Mouse (Mus musculus): ENCODE measurements around the gene Ywhah. TPM values are rescaled to one million over a fixed set of nuclear protein-coding genes. Genes with fewer than 3 reads are reported as not detected.

The Ywhah gene
- total RNA-seq (2017): 145 and 156 TPM in 2 replicates

DNA sequence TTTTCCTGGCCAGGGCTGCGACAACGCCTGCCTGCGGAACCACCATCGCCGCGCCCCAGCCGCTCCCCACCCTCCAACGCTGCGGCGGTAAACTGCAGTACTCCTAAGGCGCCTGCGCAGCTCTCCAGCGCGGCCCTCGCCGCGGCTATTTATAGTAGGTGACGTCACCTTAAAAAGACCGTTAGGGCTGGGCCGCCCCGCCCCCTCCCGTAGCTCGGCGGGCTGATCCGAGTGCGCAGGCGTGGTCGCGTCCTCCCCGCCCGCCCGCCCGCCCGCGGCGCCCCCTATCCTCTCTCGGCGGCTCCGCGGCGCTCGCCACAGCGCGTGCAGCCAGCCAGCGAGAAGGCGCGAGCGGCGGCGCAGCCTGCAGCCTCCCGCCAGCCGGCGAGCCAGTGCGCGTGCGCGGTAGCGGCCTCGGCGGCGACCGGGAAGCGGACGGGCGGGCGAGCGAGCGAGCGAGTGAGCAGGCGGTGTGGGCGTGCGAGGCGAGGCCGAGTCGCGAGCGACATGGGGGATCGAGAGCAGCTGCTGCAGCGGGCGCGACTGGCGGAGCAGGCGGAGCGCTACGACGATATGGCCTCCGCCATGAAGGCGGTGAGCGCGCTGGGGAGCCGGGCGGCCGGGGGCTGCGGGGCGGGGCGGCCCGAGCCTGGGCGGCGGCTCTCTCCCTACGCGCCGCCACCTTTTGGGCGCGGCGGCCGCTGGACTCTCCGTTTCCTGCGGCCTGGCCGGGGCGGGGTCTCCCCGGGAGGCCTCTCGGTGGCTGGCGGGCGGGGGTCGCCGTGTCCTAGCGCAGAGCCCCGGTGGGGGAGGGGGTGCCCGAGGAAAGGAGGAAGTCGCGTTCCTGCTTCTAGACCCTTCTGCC is at the start of gene Ywhah:
Gene Ywhah (plus strand): TSS at position 256 of the 865 bp plus-strand sequence.
- ATAC-seq (replicated peaks; ENCODE audit: low read depth, poor library complexity, severe bottlenecking): peak; percentile 82

DNA sequence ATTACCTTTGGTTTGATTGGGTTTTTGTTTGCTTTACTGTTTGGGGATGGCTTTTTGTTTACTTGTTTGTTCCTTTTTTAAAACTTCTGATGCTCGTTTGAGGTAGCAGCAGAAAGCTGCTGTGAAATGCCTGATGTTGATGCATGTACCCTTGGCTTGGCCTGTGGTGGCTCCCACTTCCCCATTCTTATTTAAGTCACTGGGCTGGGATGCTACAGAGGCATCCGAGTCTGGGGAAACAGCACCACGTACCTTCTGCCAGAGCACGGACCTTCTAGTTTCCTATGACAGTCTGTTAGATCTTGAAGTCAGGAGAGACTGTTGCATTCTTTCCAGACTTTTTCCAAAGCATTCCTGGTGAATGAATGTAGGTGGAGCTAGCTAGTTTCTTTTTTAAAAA is 42.1 kb upstream of the Ywhah start:
- ATAC-seq (replicated peaks; ENCODE audit: low read depth, poor library complexity, severe bottlenecking): 0 out of 2 replicates have a peak, but pooled peaks have one; percentile 45

DNA sequence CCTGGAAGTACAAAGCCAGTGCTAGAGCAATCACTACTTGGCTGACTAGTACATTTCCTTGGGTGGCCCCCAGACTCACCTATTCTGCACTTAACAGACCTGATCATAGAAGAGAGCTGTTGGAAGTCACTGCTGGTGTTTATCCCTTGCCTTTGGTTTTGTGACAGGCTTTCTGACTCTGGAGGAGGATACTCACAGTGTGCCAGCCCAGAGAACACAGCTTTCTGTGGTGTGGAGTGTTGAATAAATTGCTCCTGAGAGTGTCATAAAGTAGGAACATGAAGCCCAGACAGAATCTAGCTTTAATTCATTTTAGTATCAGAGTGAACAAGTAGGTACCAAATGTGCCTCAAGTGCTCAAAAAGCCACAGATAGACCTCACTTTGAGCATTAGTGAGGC is 41.4 kb upstream of the Ywhah start:
- no peak for ATAC-seq (replicated peaks; ENCODE audit: low read depth, poor library complexity, severe bottlenecking)

DNA sequence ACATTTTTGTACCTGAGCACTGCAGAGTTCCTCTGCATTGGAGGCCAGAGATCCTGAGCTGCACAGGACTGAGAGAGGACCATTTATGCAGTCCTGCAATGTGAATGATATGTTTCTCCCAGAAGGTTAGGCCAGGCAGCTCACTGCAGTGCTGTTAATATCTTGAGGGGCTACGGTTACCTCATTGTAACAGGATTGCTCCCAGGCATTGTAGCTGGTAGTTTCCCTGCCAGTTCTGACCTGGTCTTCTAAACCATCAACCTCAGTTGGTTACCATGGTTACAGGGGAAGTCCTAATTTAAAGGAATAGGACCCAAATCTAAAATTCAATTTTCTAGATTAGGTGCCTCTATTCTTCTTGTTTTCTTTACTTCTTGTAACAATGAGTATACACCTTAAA is 33.2 kb upstream of the Ywhah start:
- no peak for ATAC-seq (replicated peaks; ENCODE audit: low read depth, poor library complexity, severe bottlenecking)

DNA sequence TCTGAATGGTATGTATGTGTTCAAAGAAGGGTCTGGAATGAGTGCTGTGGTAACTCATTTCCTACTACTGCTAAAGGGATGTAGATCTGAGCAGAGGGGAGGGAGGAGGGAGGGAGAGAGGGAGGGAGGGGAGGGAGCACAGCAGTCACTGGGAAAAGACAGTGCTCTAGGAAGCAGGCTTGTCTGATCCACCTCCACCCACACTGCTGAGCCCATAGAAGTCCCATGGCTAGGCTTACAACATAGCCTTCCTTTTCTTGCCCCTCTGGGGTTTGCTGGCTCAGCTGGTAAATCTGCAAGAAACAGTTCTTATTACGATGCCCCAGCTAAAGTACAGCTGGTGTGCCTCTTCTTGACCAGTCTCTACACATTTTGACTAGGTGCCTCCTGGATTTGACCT is 30.7 kb upstream of the Ywhah start:
- ATAC-seq (replicated peaks; ENCODE audit: low read depth, poor library complexity, severe bottlenecking): no peak

DNA sequence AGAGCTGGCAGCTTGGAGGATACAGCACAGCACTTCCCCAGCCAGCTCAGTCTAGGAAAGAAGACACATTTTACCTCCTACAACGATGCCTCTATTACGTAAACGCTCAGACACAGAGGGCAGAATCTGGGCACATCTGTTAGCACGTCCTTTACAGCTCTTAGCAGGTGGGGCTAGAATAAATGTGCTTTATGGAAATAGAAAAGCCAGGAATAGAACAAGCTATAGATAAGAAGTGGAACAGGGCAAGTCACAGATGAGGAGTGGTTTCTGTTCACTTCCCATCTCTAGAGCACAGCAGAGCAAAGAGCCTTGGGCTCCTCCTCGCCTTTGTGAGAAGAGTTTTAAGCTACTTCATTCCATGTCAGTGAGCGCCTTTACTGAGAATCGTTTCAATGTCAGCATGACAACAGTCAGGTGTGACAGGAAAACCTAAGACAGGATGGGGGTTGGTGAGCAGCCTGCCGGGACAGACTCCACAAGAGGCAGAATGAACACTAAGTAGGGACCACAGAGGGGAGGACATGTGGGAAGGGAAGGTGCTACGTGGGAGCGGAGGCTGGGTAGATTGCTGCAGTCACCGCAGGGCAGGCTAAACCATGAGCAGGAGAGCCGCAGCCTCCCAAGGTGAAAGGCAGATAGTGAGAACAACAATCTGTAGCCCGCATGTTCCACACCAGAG is 28.5 kb upstream of the Ywhah start:
- no peak for ATAC-seq (replicated peaks; ENCODE audit: low read depth, poor library complexity, severe bottlenecking)

DNA sequence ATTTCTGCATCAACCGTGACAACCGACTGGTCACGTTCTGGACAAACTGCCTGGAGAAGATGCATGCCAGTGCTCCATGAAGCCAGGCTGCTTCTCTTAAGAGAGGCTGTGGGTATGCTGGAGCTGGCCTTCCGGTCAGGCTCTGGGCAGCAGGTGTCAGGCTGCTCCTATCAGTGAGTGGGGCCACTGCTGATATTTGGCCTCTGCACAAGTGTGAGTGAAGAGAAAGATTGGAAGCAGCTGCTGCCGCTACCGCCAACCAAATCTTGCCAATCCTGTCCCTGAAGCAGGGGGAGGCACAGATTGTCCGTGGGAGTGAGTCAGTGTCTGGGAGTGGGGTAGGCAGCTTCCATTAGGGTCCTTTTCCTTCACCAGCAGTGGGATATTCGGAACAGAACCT is 27.5 kb upstream of the Ywhah start:
- ATAC-seq (replicated peaks; ENCODE audit: low read depth, poor library complexity, severe bottlenecking): no peak

DNA sequence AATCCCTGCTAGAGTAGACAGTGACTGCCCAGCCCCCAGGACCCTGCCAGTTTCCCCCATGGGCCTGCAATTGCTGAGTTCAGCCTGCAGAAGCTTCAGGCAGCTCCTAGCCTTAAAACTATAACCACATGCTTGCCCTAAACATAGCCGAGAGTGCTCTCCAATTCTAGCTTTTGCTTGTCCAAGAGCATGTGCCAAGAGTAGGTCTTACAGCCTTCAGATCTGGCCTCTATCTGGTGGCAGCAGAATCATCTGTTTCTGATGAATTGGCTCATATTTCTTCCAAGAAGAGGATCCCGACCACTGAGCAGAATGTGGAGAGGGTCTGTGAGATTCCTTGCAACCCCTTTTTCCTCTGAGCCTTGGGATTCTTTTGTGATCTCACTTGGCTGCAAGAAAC is 24.1 kb upstream of the Ywhah start:
- ATAC-seq (replicated peaks; ENCODE audit: low read depth, poor library complexity, severe bottlenecking): no peak

DNA sequence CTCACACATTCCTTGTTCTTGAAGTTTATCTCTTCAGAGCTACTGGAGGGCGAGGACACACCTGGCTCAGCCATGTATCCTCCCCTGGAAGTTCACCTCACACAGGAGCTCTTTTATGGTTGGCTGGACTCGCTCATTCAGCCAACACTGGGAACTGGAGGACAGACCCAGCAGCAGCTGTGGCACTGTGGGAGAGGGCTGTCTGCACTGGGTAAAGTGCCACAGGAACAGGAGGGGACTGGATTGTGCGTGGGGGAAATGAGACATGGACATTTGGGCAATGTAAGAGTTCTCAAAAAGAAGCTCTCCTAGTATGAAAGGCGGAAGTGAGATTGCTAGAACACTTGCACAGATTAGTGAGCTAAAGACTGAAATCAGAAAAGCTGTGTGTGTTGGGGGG is 22.9 kb upstream of the Ywhah start:
- no peak for ATAC-seq (replicated peaks; ENCODE audit: low read depth, poor library complexity, severe bottlenecking)

DNA sequence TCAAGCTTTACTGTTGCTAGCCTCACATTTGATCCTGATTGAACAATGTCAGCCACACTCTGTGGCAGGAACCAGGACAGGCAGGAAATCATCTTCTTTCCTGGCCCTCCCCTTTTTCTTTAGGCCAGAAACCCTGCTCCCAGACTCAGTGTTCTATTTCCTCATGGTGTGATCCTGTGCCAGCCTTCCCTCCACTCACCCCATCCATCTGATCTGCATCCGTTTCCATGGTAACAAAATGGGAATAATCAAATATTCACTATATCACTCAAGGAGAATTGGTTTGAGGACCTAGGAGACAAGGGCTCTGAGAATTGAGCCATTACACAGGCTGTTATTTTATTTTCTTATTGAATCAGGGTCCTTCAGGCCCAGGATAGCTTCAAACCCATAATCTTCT is 22.1 kb upstream of the Ywhah start:
- no peak for ATAC-seq (replicated peaks; ENCODE audit: low read depth, poor library complexity, severe bottlenecking)

DNA sequence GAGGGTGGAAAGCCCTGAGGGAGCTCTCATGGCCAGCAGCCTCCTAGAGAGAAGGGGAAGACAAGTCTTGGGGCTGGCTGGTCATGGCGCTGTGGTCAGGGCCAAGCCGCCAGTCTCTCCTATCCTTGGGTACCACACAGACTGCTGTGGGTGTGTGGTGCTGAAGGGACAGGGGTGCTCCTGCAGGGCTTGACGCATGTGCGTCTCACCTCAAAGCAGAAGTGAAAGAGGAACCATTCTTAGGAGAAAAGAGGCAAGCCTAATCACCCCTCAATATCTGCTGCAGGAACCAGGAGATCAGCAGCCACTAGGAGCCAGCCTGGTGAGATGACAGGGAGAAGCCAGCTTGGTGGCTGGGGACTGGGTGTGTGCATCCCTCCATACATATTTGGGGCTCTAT is 20.9 kb upstream of the Ywhah start:
- ATAC-seq (replicated peaks; ENCODE audit: low read depth, poor library complexity, severe bottlenecking): peak; percentile 99

DNA sequence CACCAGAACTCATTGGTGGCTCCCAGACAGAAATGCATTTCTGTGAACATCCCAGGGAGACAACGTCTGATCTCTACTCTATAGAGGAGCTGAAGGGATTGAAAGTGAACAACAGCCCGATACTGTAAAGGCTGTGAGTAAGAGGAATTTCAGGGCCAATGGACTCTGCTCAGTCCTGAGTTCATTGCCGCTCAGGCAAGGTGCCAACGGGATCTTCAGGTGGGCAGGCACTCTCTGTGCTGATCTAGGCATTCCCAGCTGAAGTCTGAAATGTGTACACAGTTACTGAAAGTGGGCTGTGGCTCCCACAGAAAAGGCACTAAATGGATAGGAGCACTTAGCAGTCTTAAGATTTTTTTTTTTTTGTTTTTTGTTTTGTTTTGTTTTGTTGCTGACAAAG is 19.8 kb upstream of the Ywhah start:
- no peak for ATAC-seq (replicated peaks; ENCODE audit: low read depth, poor library complexity, severe bottlenecking)

DNA sequence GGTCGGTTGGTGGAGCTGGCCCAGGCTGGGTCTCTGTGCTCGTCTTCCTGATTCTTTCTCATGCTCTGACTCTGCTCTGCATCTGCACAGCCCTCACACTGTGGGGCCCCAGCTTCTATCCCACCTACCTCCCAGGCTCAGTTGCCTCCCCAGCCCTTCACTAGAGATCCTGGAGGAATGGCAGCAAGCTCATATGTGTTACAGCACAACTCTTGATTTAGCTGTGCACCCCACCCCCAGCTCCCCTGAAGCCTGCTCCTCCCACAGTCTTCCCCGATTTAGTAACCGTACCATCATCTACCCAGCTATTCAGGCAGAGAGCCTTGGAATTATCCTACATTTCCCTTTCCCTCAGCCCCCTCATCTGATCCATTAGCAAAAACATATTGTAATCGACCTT is 17.5 kb upstream of the Ywhah start:
- ATAC-seq (replicated peaks; ENCODE audit: low read depth, poor library complexity, severe bottlenecking): no peak

DNA sequence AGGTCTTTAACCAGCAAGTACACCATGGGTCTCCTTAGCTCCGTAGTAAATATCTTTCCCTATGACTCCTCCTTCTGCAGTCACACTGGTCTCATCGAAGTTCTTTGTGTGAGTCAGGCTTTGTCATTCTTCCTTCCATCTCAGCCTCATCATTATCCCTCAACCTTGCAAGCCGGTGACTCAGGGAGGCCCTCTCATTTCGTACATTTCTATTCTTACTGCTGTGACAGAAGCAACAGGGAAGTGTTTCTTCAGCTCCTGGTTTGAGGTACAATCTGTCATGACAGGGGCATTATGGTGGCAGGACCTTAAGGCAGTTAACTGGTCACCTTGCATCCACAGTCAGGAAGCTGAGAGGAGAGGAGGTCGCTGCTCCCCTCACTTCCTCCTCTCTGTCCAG is 15.8 kb upstream of the Ywhah start:
- no peak for ATAC-seq (replicated peaks; ENCODE audit: low read depth, poor library complexity, severe bottlenecking)

DNA sequence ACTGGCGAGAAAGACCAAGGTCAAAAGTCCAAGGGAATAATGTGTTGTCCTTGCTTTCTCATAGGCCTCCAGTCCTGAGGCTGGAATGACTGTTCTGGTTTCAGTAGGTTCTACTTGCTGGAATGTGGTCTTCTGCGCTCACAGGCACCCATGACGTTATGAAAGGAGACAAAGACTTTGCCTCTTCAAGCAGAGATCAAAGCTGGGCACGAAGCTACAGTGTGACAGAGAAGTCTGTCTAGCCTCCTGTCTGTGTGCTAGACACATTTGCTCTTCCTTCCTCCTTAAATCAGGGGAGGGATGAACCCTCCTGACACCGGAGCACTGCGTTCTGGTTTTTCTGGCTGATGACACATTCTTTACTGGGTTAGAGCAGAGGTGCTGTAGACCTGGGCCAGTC is 15.1 kb upstream of the Ywhah start:
- no peak for ATAC-seq (replicated peaks; ENCODE audit: low read depth, poor library complexity, severe bottlenecking)

DNA sequence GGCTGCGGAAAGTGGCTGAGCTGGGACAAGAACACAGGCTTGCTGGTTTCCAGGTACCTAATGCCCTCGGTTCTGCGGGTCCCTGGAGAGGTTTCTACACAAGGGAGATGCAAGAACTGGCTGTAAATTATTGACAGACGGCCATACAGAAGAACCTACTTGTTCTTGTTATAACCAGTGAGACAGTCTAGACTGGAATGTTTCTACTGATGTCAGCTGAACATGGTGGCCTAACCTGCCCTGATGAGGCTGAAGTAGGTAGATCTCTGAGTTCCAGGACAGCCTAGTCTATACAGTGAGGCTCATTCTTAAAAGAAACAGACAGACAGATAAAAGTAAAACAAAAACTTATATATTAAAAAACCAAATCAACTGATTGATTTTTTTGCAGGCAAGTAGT is 14.5 kb upstream of the Ywhah start:
- no peak for ATAC-seq (replicated peaks; ENCODE audit: low read depth, poor library complexity, severe bottlenecking)

DNA sequence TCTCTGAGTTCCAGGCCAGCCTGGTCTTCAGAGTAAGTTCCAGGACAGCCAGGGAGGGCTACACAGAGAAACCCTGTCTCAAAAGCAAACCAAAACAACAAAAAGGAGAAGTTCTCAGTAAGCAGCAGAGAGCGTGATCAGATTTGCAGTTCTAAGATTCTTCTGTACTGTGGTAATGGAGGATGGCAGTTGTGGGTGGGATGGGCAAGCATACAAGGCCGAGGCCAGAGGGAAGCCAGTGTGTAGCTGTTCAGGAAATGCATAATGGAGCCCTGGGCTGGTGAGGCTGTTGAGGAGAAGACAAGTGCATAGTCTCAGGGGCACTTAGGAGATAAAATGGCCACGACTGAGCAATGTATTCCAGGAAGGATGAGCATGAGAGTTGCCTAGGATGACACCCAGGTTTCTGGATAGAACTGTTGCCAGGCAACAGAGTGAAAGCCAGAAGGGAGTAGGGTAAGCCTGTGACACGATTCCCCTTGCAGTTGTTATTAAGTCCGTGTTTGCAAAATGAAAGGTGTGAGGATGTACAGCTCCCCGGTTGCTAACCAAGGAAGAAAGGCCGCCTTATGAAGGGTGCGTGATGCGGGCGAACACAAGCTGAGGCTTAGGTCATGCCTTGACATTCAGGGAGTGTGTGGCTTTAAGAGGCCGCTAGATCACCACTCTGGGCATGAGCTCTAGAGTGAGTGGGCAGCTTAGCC is 13.0 kb upstream of the Ywhah start:
- peak; percentile 80 for ATAC-seq (replicated peaks; ENCODE audit: low read depth, poor library complexity, severe bottlenecking)

DNA sequence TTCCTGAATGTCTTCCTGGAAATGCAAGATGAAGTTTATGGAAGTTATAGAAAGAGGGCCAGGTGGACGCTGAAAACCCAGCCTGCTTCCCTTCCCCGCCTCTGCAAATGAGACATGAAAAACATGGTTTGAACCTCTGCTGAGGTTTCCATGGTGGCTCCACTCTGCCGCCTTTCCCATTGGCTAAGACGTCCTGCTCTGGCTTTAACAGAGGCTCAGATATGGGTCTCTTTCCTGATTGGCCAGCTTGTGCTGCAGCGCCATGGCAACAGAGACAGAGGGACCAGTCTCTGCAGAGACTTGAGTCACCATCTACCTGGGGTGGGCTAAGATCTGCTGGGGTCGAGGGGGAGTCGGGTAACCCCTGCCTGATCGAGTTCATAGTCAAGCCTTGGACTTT is 11.9 kb upstream of the Ywhah start:
- no peak for ATAC-seq (replicated peaks; ENCODE audit: low read depth, poor library complexity, severe bottlenecking)

DNA sequence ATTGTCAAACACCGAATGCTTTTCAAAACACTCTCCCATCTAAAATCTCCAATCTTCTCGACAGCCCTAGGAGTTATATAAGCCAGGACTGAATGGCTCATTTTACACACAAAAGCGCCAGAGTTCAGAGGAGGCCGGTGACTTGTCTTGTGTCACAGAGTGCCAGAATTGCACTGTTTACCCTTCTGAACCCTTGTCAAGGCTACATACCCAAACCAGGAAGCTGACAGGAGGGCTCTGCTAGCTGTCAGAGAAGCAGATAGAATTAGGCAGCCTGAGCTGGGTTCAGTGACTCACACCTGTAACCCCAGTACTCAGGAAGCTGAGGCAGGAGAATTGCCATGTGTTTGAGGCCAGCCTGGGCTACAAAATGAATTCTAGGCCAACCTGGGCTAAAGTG is 11.2 kb upstream of the Ywhah start:
- no peak for ATAC-seq (replicated peaks; ENCODE audit: low read depth, poor library complexity, severe bottlenecking)

DNA sequence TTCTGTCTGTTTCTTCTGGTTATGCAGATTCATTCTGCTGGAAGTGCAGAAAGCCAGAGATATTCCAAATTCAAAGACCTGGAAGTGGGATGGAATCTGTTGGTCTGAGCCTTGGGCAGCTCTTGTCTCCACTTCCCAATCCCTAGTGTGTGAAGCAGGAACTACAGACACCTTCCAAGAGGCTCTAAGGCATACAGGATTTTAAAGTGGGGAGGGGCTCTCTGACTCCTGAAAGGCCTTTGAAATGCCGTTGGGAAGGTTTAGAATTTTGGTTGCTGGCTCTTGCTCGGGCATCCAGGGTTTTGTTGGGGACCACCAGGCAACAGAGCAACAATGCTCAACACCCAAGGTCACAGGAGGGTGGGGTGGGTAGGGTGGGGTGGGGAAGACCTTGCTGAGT is 9.3 kb upstream of the Ywhah start:
- ATAC-seq (replicated peaks; ENCODE audit: low read depth, poor library complexity, severe bottlenecking): no peak

Data from common myeloid progenitor, adult 5-6 weeks (primary cell).